Mouse (Mus musculus) limb, embryonic 15.5 days (tissue): ENCODE measurements around the gene Kcnj14. TPM values are rescaled to one million over a fixed set of nuclear protein-coding genes. Genes with fewer than 3 reads are reported as not detected.

Experiments
- ATAC-seq: fragments of 200-750 bp; cut with Nextera tagmentation; 2 replicates; pipeline ENCODE4 v1.8.0; 2017; ENCODE audit warnings: low read depth, moderate TSS enrichment; ENCODE audit not compliant: insufficient number of reproducible peaks, low FRiP score, low TSS enrichment
- H3K27ac ChIP-seq: fragments of 300-500 bp; sonication (generic); 2 replicates; pipeline ENCODE4 v1.5.1; 2015; ENCODE audit warnings: moderate library complexity, mild to moderate bottlenecking, inconsistent platforms
- H3K27me3 ChIP-seq: fragments of 300-500 bp; sonication (generic); 2 replicates; pipeline ENCODE4 v1.6.1; 2015; ENCODE audit warnings: inconsistent platforms
- H3K36me3 ChIP-seq: fragments of 300-500 bp; sonication (generic); 2 replicates; pipeline ENCODE4 v1.6.1; 2015; ENCODE audit warnings: inconsistent platforms
- H3K4me1 ChIP-seq: fragments of 300-500 bp; sonication (generic); 2 replicates; pipeline ENCODE4 v1.6.1; 2015; ENCODE audit warnings: inconsistent platforms
- H3K4me2 ChIP-seq: fragments of 300-500 bp; sonication (generic); 2 replicates; pipeline ENCODE4 v1.6.1; 2015; ENCODE audit warnings: mild to moderate bottlenecking, inconsistent platforms
- H3K4me3 ChIP-seq: fragments of 300-500 bp; sonication (generic); 2 replicates; pipeline ENCODE4 v1.5.1; 2015; ENCODE audit warnings: mild to moderate bottlenecking, inconsistent platforms
- H3K9ac ChIP-seq: fragments of 300-500 bp; sonication (generic); 2 replicates; pipeline ENCODE4 v1.6.1; 2015; ENCODE audit warnings: inconsistent platforms
- H3K9me3 ChIP-seq: fragments of 300-500 bp; sonication (generic); 2 replicates; pipeline ENCODE4 v1.6.1; 2016; ENCODE audit warnings: inconsistent platforms
- WGBS: fragments of 180-500 bp; shearing (Covaris S2); methylation state at CpG from one replicate; pipeline ENCODE4 v1.1.7; 2015; 5-methylcytosine and 5-hydroxymethylcytosine counted together
- polyA plus RNA-seq: library from polyadenylated mRNA; unstranded; fragments of >200 nt; fragmentation: Nextera tagmentation; extraction: Ambion mirVana; gene quantifications from 2 replicates; pipeline ENCODE4 v1.2.1, GENCODE M21; 2015

The Kcnj14 gene
- polyA plus RNA-seq, 1 experiment from 2014 or later, result 1.5 TPM

- WGBS, result under 1% methylated on average over 35 of the region's 35 CpGs
- H3K4me2 ChIP-seq, result peak within 1 kb of the TSS; percentile 77
- ATAC-seq, result peak; percentile 79
- H3K9me3 ChIP-seq, result no peaks in the 10 kb centered on the region
- peak within 1 kb of the TSS; percentile 90 for H3K4me3 ChIP-seq
- peaks cover 40% of the 10 kb centered on the region for H3K36me3 ChIP-seq
- peak within 1 kb of the TSS; percentile 79; the same call in 1 of the 2 replicates for H3K27ac ChIP-seq
- peaks cover 46% of the 10 kb centered on the region for H3K27me3 ChIP-seq
- H3K9ac ChIP-seq, result peak within 1 kb of the TSS; percentile 77
- peaks cover 30% of the 10 kb centered on the region for H3K4me1 ChIP-seq
Observed at GRCm38 (mm10) chr7:45830427-45831127, 6.0 kb upstream of the Kcnj14 start, which contains the start of gene Grwd1. Gene Grwd1 (minus strand): TSS chr7:45830944.

GRCm38 (mm10) chr7:45826631-45827030 lies 2.0 kb upstream of the Kcnj14 start:
- H3K9ac ChIP-seq, result no peak overlapping the region
- no peaks in the 10 kb centered on the region for H3K9me3 ChIP-seq
- H3K27me3 ChIP-seq, result peaks cover 6% of the 10 kb centered on the region
- 89% methylated on average over 7 of the region's 7 CpGs for WGBS
- H3K4me3 ChIP-seq, result no peak overlapping the region
- no peak for ATAC-seq
- peaks cover 12% of the 10 kb centered on the region for H3K4me1 ChIP-seq
- H3K4me2 ChIP-seq, result no peak overlapping the region
- peaks cover 73% of the 10 kb centered on the region for H3K36me3 ChIP-seq
- H3K27ac ChIP-seq, result no peak overlapping the region

- H3K4me3 ChIP-seq, result no peak overlapping the region
- H3K4me1 ChIP-seq, result peaks cover 5% of the 10 kb centered on the region; the same call in 1 of the 2 replicates
- no peak overlapping the region for H3K4me2 ChIP-seq
- H3K9me3 ChIP-seq, result no peaks in the 10 kb centered on the region
- no peak for ATAC-seq
- peaks cover 12% of the 10 kb centered on the region; the same call in 1 of the 2 replicates for H3K27me3 ChIP-seq
- no peak overlapping the region for H3K27ac ChIP-seq
- H3K9ac ChIP-seq, result no peak overlapping the region
- peaks cover 38% of the 10 kb centered on the region for H3K36me3 ChIP-seq
Observed at GRCm38 (mm10) chr7:45820913-45821312, 3.7 kb downstream of the Kcnj14 start.

GRCm38 (mm10) chr7:45819843-45820242 lies 4.7 kb downstream of the Kcnj14 start:
- no peak for ATAC-seq
- H3K36me3 ChIP-seq, result peaks cover 27% of the 10 kb centered on the region
- H3K9me3 ChIP-seq, result no peaks in the 10 kb centered on the region
- no peak overlapping the region for H3K9ac ChIP-seq
- H3K4me2 ChIP-seq, result peak overlapping the region; percentile 38
- H3K27me3 ChIP-seq, result peaks cover 12% of the 10 kb centered on the region; the same call in 1 of the 2 replicates
- H3K4me1 ChIP-seq, result peaks cover 11% of the 10 kb centered on the region
- peak overlapping the region; percentile 20 for H3K4me3 ChIP-seq
- no peak overlapping the region for H3K27ac ChIP-seq
- 11% methylated on average over 25 of the region's 25 CpGs for WGBS

GRCm38 (mm10) chr7:45815984-45816351 lies 8.6 kb downstream of the Kcnj14 start:
- no peak overlapping the region for H3K4me2 ChIP-seq
- peaks cover 12% of the 10 kb centered on the region; the same call in 1 of the 2 replicates for H3K27me3 ChIP-seq
- 55% methylated on average over 2 of the region's 2 CpGs for WGBS
- peaks cover 19% of the 10 kb centered on the region for H3K36me3 ChIP-seq
- no peak overlapping the region for H3K4me3 ChIP-seq
- no peak overlapping the region for H3K27ac ChIP-seq
- H3K4me1 ChIP-seq, result peaks cover 27% of the 10 kb centered on the region
- no peak for ATAC-seq
- H3K9me3 ChIP-seq, result no peaks in the 10 kb centered on the region
- H3K9ac ChIP-seq, result no peak overlapping the region

GRCm38 (mm10) chr7:45815323-45815983 lies 9.1 kb downstream of the Kcnj14 start:
- H3K9me3 ChIP-seq, result no peaks in the 10 kb centered on the region
- peaks cover 12% of the 10 kb centered on the region; the same call in 1 of the 2 replicates for H3K27me3 ChIP-seq
- 0 out of 2 replicates have a peak overlapping the region, but pooled peaks have one; percentile 53 for H3K4me2 ChIP-seq
- WGBS, result 48% methylated on average over 10 of the region's 10 CpGs
- H3K4me3 ChIP-seq, result no peak overlapping the region
- H3K4me1 ChIP-seq, result peaks cover 27% of the 10 kb centered on the region
- no peak overlapping the region for H3K9ac ChIP-seq
- H3K36me3 ChIP-seq, result peaks cover 25% of the 10 kb centered on the region
- no peak for ATAC-seq
- H3K27ac ChIP-seq, result no peak overlapping the region

- Histone ChIP-seq H3K4me1 (peaks cover 25% of the 10 kb centered on the region), H3K27ac (peak overlapping the region; percentile 39; the same call in 1 of the 2 replicates), H3K27me3 (peaks cover 9% of the 10 kb centered on the region; the same call in 1 of the 2 replicates), H3K4me3 (peak overlapping the region; percentile 36), H3K9ac (no peak overlapping the region), H3K36me3 (peaks cover 31% of the 10 kb centered on the region), H3K9me3 (no peaks in the 10 kb centered on the region), H3K4me2 (peak overlapping the region; percentile 53)
- ATAC-seq, result no peak
- WGBS, result 9% methylated on average over 5 of the region's 5 CpGs
Observed at GRCm38 (mm10) chr7:45814841-45815240, 9.7 kb downstream of the Kcnj14 start.

GRCm38 (mm10) chr7:45813787-45814779 lies 10.5 kb downstream of the Kcnj14 start, which contains the start of gene Cyth2:
Gene Cyth2 (minus strand): TSS chr7:45814581.
- Histone ChIP-seq H3K27me3 (0 out of 2 replicates have a peak, but pooled peaks cover 5% of the 10 kb centered on the region), H3K4me1 (peaks cover 28% of the 10 kb centered on the region), H3K4me3 (peak within 1 kb of the TSS; percentile 99), H3K36me3 (peaks cover 38% of the 10 kb centered on the region), H3K9me3 (no peaks in the 10 kb centered on the region), H3K9ac (peak within 1 kb of the TSS; percentile 99), H3K27ac (peak within 1 kb of the TSS; percentile 100), H3K4me2 (peak within 1 kb of the TSS; percentile 62)
- ATAC-seq, result peak; percentile 98
- WGBS, result under 1% methylated on average over 86 of the region's 92 CpGs

- H3K27me3 ChIP-seq, result no peaks in the 10 kb centered on the region
- ATAC-seq, result no peak
- H3K4me1 ChIP-seq, result peaks cover 35% of the 10 kb centered on the region
- peaks cover 50% of the 10 kb centered on the region for H3K36me3 ChIP-seq
- peak overlapping the region; percentile 99 for H3K9ac ChIP-seq
- 81% methylated on average over 8 of the region's 8 CpGs for WGBS
- peak overlapping the region; percentile 62 for H3K4me2 ChIP-seq
- no peak overlapping the region for H3K27ac ChIP-seq
- no peaks in the 10 kb centered on the region for H3K9me3 ChIP-seq
- H3K4me3 ChIP-seq, result peak overlapping the region; percentile 99
Observed at GRCm38 (mm10) chr7:45812921-45813320, 11.7 kb downstream of the Kcnj14 start.

- Histone ChIP-seq H3K36me3 (peaks cover 72% of the 10 kb centered on the region), H3K9ac (no peak overlapping the region), H3K4me3 (no peak overlapping the region), H3K27ac (peak overlapping the region; percentile 5; the same call in 1 of the 2 replicates), H3K4me2 (no peak overlapping the region), H3K27me3 (no peaks in the 10 kb centered on the region), H3K4me1 (peaks cover 26% of the 10 kb centered on the region), H3K9me3 (no peaks in the 10 kb centered on the region)
- whole genome bisulfite sequencing, result 88% methylated on average over 14 of the region's 14 CpGs
- no peak for ATAC-seq
Observed at GRCm38 (mm10) chr7:45809276-45810075, 15.1 kb downstream of the Kcnj14 start.
